Mouse (Mus musculus): ENCODE results near the gene Fcrl6. TPM values are rescaled to one million over a fixed set of nuclear protein-coding genes. Genes with fewer than 3 reads are reported as not detected.

Gene Fcrl6
- polyA plus RNA-seq, 1 experiment from 2014 or later: 0.11 TPM

GRCm38 (mm10) chr1:172548501-172548900 is 53.9 kb downstream of the Fcrl6 start:
- WGBS: 26% methylated on average over 7 of the region's 7 CpGs
- no peaks in the 10 kb centered on the region for H3K9me3 ChIP-seq (ENCODE audit: control insufficient read depth, low read length)
- ATAC-seq (replicated peaks; ENCODE audit: low FRiP score): 0 out of 2 replicates have a peak, but pooled peaks have one; percentile 7
- H3K36me3 ChIP-seq (ENCODE audit: control insufficient read depth, insufficient read depth, low read length): no peaks in the 10 kb centered on the region
- no peak overlapping the region for H3K27ac ChIP-seq (ENCODE audit: low read depth, low read length)
- H3K9ac ChIP-seq (ENCODE audit: low read depth, low read length): no peak overlapping the region
- DNase-seq (ENCODE audit: low spot score): no peak
- no peak overlapping the region for H3K4me3 ChIP-seq (ENCODE audit: low read depth, low read length)
- H3K4me1 ChIP-seq (replicated peaks; ENCODE audit: control insufficient read depth, insufficient read depth, low read length): 0 out of 2 replicates have a peak, but pooled peaks cover 6% of the 10 kb centered on the region
- H3K27me3 ChIP-seq (replicated peaks; ENCODE audit: control insufficient read depth, insufficient read depth, low read length): peaks cover 4% of the 10 kb centered on the region; the same call in 1 of the 2 replicates
- peak overlapping the region; percentile 22; the same call in 1 of the 2 replicates for H3K4me2 ChIP-seq

Other genes starting within 250 kb of the Fcrl6 start
- gene Pigm, start 226.0 kb downstream of the Fcrl6 start, polyA plus RNA-seq (2014; fragmentation: Nextera tagmentation; extraction: Ambion mirVana): 7.7 and 7.8 TPM in 2 replicates
- 0.55 and 1.4 TPM in 2 replicates for gene Slamf9, start 127.2 kb downstream of the Fcrl6 start, polyA plus RNA-seq (2014; fragmentation: Nextera tagmentation; extraction: Ambion mirVana)
- 9.7 and 13.8 TPM in 2 replicates for gene Igsf9, start 120.8 kb downstream of the Fcrl6 start, polyA plus RNA-seq (2014; fragmentation: Nextera tagmentation; extraction: Ambion mirVana)
- 248 and 257 TPM in 2 replicates for gene Tagln2, start 102.5 kb downstream of the Fcrl6 start, polyA plus RNA-seq (2014; fragmentation: Nextera tagmentation; extraction: Ambion mirVana)
- 0.77 and 1.4 TPM in 2 replicates for gene Cfap45, start 81.8 kb downstream of the Fcrl6 start, polyA plus RNA-seq (2014; fragmentation: Nextera tagmentation; extraction: Ambion mirVana)
- gene Vsig8, start 46.6 kb downstream of the Fcrl6 start, polyA plus RNA-seq (2014; fragmentation: Nextera tagmentation; extraction: Ambion mirVana): not detected in 2 replicates
- gene Slamf8, start 12.0 kb downstream of the Fcrl6 start, polyA plus RNA-seq (2014; fragmentation: Nextera tagmentation; extraction: Ambion mirVana): not detected in 2 replicates
- gene Dusp23, start 30.4 kb upstream of the Fcrl6 start, polyA plus RNA-seq (2014; fragmentation: Nextera tagmentation; extraction: Ambion mirVana): 6.2 and 8.2 TPM in 2 replicates
- 3.5 and 5.8 TPM in 2 replicates for gene Crp, start 95.5 kb upstream of the Fcrl6 start, polyA plus RNA-seq (2014; fragmentation: Nextera tagmentation; extraction: Ambion mirVana)

Measured in liver, embryonic 11.5 days (tissue).